Mouse (Mus musculus) gastrocnemius, postnatal 4 days (tissue): Measurements from ENCODE around the gene Sdc4. TPM values are rescaled to one million over a fixed set of nuclear protein-coding genes. Genes with fewer than 3 reads are reported as not detected.
A peak's percentile ranks its signal among the peaks of the same experiment; 100 is the strongest.

ENCODE experiments used
- DNase-seq, 2 experiments: peaks; one replicate each; pipeline ENCODE4 v3.0.0; 2021 to 2022; ENCODE audit warnings: low spot score in 2 of 2, mixed read lengths in 2 of 2
- total RNA-seq, 2 experiments: library from RNA; stranded (reverse); gene quantifications; 2 replicates each; pipeline ENCODE4 v1.2.3; 2021

The Sdc4 gene
- total RNA-seq, 2 experiments from 2014 or later, result 58.1 to 60.1 TPM

- DNase-seq, result no peak
These were observed 8.5 kb upstream of the Sdc4 start for GRCm38 (mm10) chr2:164452000-164452676.

- no peak for DNase-seq
These were observed 5.8 kb upstream of the Sdc4 start for GRCm38 (mm10) chr2:164449341-164450042.

- no peak for DNase-seq
These were observed 5.2 kb upstream of the Sdc4 start for GRCm38 (mm10) chr2:164448921-164449320.

- DNase-seq, result no peak
These were observed 4.5 kb upstream of the Sdc4 start for GRCm38 (mm10) chr2:164448140-164448539.

- no peak for DNase-seq
These were observed 2.4 kb upstream of the Sdc4 start for GRCm38 (mm10) chr2:164446086-164446469.

GRCm38 (mm10) chr2:164445399-164446085 is 1.9 kb upstream of the Sdc4 start:
- DNase-seq, result no peak

DNA sequence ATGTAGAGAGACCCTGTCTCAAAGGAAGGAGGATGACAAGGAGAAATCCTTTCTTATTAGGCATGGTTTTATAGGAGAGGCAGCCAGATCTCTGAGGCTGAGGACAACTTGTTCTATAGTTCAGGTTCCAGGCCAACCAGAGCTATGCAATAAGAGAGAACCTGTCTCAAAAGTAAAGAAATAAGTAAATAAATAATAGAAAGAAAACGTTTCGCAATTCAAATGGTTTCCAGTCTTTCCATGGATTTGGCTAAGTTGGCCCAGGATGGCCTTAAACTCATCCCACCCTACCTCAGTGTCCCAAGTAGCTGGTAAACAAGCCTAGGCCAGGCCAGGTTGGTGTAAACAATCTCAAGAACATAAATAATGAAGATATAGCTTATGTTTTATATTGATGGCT is 1.0 kb upstream of the Sdc4 start:
- no peak for DNase-seq

GRCm38 (mm10) chr2:164443051-164443437 is 643 bp downstream of the Sdc4 start:
- DNase-seq, result peak; percentile 72 to 86

DNA sequence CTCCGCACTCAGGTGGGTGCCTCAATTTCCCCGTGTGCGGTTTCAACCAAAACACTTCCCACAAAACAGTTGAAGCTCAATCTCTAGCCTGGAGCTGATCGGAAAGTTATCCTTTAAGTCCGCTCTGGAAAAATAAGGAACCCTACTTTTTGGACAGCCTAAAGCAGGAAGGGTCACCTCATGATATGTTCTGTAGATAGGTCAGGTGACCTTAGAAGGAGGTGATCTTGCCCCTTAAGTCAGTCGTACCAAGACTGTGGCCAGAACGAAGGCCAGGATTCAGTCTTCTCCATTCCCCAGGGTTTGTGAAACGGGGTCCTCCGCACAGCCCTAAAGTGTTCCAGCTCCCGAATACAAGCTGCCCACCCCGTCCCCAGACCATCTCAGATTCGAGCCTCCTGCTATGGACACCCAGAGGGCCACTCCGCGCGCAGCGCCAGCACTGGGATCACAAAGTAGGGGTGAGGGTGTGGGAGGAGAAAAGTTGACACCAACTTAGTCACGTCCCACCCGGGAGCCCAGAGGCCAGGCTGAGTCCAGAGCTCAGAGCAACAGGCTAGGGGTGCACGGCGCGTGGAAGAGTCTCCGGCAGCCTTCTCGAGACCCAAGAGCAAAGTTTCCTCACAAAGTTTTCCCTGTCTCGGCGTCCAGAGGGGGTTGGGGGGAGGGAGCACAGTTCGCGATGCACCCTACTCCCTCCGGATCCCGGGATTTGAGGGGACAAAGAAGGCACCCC is 1.2 kb downstream of the Sdc4 start:
- peak in 1 of 2 experiments; percentile 59 for DNase-seq

GRCm38 (mm10) chr2:164441731-164442130 is 2.0 kb downstream of the Sdc4 start:
- no peak for DNase-seq

DNA sequence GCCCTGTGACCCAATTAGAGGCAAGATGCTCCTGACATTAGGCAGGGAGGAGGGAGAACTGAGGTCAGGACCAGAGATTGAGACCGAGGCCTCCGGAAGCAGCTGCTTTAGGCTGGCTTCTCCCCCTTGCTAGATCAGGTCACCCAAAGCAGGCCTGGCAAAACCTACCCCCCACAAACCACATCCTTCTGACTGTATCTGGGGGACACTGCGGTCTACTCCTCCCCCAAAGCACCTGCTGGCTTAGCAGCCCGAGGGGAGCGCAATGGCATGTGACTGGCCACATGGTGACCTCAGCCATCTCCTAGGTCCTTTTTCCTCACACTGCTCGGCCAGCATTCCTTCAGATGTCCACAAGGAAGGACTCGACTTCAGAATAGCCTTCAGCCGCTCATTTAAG is 2.5 kb downstream of the Sdc4 start:
- DNase-seq, result no peak

DNA sequence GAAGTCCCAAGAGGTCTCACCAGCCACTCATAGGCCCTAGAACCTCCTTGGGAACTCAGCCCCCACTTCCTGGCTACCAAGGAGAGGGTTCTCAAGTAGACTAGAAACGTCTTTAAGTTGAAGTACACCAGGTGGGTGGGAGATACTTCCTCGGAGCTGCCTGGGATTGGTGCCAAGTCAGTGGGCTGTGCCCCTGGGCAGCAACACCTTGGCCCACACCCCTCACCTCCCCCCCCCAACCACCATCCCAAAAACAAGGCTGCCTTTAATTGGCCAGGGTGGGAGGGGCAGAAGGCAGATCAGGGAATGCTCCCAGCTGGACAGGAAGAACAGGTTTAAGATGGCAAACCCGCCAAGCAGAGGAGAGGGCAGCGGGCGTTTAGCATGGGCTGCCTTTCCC is 3.4 kb downstream of the Sdc4 start:
- no peak for DNase-seq

DNA sequence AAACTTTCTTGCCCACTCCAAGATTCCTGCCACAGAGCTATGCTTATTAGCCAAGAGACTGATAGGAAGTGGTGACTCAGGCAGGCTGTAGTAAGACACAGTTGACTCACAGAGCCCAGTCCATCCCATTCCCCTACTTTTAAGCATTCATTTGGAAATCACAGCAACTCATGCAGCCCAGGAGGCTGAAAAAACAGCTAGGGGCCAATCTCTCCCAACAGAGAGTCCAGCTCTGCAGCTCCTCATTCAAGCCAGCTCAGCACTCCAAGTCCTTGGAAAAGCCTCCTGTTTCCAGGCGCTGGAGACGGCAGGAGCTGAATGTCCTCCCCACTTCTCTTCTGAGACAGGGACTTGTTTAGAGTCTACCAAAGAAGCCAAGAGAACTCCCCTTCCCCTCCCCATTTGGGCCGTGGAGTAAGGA is 4.7 kb downstream of the Sdc4 start:
- no peak for DNase-seq

GRCm38 (mm10) chr2:164438257-164438656 is 5.4 kb downstream of the Sdc4 start:
- DNase-seq, result no peak

DNA sequence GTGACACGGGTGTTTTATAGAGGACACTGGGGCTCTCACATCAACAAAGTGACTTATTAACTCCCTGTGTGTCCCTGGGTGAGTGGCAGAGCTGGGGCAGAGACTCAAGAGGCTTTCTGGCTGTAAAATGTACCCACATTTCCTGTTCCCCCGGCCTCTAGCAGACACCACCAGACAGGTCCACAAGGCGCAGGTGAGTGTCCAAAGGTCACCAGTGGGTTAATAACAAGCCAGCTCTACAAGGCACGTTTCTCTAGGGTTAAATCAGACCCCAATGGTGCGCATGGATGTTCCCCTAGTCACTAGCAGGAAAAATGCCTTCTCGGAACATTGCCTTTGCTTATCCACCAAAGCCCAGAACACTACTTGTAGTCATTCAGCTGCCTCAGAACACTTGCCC is 6.0 kb downstream of the Sdc4 start:
- DNase-seq, result no peak

- peak in 1 of 2 experiments; percentile 32 for DNase-seq
These were observed 6.7 kb downstream of the Sdc4 start for GRCm38 (mm10) chr2:164436961-164437360.

- DNase-seq, result no peak
These were observed 7.3 kb downstream of the Sdc4 start for GRCm38 (mm10) chr2:164436215-164436913.

DNA sequence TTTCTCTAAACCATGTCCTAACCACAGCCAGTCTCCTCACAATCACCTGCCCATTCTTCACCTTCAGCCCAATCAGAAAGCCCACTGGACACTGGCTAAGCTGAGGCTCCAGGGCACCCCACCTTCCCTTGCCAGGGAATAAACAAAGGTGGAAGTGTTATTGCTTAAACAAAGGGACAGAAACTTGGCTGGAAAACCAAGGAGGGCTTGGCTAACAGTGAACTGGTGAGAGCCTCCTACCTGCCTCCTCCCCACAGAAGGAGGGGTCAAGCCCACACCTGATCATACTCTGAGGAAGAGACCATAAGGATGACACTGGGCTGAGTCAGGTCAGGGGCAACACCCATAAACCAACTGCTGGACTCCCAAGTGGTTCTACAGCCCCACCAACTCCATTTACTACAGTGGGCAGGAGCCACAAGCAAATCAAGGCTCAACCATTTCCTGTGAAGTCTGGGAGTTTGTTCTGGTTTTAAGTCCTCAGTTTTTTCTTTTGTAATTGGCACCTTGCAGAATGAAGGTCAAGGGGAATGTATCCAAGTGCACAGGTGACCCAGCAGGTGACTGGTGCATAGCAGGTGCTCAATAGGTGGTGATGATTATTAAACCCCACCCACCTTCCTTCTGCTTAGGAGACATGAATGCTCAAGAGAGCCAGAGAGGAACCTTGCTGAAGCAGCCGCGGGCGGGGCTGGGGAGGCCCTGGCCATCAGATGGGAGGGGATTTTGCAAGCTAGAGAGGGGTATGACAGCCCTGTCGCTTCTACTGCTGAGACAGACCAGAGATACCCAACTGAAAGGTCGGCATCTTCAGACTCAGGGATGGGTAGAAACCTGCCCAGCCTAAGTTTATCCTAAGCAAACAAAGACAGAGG is 8.2 kb downstream of the Sdc4 start:
- no peak for DNase-seq

GRCm38 (mm10) chr2:164434681-164435080 is 9.0 kb downstream of the Sdc4 start:
- DNase-seq, result no peak

GRCm38 (mm10) chr2:164433278-164433895 is 10.3 kb downstream of the Sdc4 start:
- DNase-seq, result no peak
